Mouse (Mus musculus) monocyte, adult 2 months (primary cell): ENCODE measurements around the gene Krba1.

Source experiments
- DNase-seq, 2 experiments: peaks; one replicate each; pipeline ENCODE4 v3.0.0; 2022; ENCODE audit warnings: low spot score in 2 of 2, low read depth in 1 of 2

Gene Krba1

GRCm38 (mm10) chr6:48395105-48396007, at the start of gene Krba1:
TSS of gene Krba1 (plus strand) at chr6:48395586.
- DNase-seq: peak in 1 of 2 experiments; percentile 14

DNA sequence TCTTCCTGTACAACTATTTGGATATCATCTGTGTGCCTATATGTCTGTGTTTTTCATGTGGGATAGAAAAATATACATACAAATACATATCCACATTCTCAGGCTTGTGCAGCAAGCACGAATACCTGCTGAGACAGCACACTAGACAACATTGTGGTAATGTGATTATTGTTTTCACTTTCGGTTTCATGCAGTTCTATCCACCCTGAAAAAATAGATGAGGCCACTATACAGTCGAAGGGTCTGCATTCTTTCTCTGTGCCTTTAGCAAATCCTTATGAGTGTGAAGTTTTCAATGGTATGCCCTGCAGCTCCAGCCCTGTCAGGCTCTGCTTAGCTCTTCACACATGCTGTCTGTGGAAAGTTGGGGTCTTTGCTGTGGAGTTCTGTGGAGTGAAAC, 36.5 kb upstream of the Krba1 start:
- DNase-seq: no peak

DNA sequence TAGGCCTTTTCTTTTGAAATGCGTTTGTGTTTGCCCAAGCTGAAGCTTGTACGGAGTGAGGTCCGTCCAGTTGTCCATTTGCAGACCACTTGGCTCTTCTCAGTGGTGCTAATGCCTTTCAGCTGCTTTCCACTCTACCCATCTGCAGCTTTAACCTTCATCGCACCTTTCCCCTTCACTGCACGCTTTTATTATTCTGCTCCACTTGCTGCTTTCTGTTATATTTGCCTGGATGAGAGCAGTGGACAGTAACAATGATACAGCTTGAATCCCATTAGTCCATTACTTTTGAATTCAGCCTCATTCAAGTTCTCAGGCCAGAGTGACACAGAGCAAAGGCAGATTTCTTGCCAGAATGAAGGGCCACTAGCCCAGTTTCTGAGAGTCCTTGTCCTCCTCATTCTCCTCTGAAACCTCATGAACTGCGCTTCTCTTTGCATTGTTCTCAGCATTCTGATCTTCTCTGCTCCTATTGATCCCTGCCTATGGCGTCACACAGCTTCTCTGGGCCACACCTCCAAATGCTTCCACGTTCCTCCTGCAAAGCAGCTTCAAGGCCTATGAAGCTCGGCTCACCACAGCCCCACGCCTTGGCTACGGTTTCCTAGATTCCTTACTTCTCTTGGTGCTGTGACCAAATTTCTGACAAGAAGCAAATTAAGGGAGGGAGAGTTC, 28.9 kb upstream of the Krba1 start:
- DNase-seq: no peak

GRCm38 (mm10) chr6:48388221-48388620, 7.2 kb upstream of the Krba1 start:
- no peak for DNase-seq

DNA sequence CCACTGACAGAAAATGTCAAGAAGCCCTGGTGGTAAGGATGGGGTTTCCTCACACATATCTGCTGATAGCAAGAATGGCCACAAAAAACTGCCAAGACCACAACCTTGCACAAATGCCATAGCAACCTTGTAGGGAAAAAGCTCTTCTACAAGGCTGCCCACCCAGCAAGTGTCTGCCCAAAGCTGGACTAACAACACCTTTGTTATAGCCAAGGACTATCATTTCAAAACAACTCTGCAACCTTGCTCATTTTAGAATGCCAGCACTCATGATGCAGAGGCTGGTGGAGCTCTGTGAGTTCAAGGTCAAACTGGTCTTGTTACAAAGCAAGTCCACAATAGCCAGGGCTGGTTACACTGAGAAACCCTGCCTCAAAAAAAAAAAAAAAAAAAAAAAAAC, 1.6 kb upstream of the Krba1 start:
- DNase-seq: no peak

GRCm38 (mm10) chr6:48396008-48396595, 716 bp downstream of the Krba1 start:
- no peak for DNase-seq

DNA sequence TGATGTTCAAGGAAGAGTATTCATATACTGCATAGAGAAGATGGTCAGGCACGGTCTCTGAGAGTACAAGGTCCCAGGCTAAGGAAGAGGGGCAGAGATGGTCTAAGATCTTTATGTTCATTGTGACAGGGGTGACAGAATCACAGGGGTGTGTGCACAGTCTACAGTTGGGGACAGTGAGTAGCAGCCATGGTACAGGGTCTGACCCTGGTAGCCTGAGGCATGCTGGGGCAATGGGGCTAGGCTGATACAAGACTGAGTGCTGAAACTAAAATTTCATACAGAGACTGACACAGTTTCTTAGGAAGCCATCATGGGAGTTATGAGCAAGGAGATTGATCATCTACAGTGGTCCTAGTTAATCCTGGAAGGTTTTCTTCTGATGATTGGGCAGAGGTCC, 1.3 kb downstream of the Krba1 start:
- DNase-seq: no peak

DNA sequence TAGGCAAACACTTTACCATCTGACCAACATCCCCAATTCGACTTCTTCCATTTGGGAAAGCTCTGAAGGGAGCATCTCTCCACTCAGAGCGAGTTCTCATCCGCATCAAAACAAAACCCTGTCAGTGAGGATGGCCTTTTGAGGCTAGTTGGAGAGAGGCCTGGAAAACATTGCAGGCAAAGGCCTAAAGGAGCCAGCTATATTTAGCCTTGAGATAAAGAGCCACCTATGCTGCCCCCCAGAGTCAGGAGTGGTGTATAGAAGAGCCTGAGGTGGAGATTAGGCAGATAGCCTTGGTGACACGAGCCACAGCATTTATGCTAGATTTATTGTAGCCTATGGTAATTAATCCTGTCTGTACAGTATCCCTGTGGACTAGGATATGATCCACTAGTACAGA, 1.9 kb downstream of the Krba1 start:
- DNase-seq: no peak

- no peak for DNase-seq
Observed at GRCm38 (mm10) chr6:48399906-48400305, 4.5 kb downstream of the Krba1 start.

- DNase-seq: no peak
Observed at GRCm38 (mm10) chr6:48404071-48404470, 8.7 kb downstream of the Krba1 start.

DNA sequence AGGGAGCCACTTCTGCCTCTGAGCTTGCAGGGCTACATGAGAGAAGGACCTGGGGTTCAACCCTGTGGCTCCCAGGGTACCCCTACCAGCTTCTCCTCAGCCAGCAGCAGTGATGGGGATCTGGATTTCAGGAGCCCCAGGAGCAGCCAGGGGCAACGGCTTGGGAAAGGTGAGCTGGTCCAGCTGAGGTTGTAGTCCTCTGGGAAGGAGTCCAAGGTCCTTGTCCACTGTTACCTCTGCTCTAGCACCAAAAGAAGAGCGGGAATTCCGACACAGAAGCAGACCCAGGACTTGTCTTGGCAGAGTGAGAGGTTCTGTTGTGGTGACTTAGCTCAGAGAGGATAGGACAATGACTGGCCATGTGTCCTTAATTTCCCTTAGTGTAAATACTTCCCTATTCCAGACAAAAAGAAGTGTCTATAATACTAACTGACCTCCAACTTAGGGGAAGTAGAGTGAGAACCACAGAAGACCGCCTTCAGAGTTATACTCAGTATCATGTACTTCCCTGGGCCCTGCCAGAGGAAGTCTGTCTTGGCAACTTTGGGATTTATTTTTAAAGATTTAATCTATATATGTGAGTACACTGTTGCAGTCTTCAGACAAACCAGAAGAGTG, 14.4 kb downstream of the Krba1 start:
- no peak for DNase-seq

DNA sequence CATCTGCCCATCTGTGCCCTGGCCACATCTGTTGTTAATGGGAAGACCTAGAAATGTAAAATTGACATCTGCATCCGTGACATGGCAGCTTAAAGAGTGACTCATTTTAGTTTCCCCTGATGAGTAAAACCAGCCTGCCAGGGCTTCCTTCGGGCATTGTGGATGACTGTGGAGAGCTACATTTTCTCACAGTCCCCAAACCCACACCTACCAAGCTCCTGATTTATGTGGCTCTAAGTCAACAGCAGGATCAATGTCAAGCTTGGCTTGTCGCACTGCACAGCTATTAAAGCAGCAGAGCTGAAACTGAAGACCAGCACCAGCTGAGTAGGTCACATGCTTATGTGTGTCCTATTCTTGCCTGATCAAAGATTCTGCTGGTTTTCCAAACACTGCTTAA, 15.2 kb downstream of the Krba1 start:
- DNase-seq: no peak

DNA sequence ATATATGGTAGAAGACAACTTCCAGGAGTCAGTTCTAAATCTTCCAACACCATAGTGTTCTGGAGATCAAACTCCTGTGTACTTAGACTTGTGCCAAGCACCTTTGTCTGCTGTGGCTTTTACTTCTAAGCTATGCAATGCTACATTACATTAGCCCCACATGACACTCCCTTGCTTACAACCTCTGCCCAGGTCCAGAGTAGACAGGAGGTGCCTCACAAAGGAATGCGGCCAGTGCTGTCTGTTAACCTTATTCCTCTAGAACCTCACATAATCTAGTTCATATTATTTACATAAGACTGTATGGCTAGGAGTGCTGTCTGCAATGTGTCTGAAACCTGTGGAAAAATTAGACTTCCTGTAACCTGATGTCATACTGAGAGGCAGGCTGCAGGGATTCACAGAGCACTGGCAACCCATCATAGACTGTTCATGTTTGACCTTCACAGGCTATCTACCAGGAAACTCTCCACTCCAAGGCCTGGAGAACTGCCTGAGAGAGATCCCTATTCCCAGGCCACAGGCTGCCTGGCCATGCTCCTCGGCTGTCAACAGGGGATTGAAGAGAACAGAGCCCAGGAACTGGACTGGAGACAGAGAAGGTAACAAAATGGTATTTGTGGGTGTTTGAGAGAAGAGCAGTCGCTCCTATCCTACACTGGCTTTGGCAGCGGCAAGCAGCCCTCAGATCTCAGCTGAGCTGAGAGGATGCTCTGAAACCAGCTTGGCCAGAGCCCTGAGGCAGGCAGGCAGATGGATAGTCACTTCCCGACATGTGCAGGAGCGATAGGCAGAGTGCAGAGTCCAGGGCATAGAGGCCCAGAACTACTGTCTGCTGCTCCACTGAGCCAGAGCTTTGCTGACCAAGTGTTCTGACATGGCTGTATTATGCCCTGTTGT, 16.1 kb downstream of the Krba1 start:
- DNase-seq: no peak

DNA sequence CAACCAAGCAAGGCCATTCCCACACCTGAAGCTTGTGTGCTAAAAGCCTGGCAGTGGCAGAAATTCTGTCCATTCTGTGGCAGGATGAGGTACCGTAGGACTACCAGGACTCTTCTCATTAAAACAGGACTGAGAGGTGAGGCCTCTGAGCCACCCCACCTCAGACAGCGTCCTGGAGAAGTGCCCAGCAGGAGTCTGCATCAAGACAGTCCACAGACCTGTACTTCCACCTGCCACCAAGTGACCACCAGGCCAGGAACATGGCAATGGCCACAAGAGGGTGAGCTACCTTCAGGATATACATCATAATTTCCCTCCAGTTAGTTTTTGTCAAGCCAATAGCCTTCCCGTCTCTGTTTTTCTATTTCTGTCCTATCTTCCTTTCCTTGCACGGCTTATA, 16.8 kb downstream of the Krba1 start:
- no peak for DNase-seq

DNA sequence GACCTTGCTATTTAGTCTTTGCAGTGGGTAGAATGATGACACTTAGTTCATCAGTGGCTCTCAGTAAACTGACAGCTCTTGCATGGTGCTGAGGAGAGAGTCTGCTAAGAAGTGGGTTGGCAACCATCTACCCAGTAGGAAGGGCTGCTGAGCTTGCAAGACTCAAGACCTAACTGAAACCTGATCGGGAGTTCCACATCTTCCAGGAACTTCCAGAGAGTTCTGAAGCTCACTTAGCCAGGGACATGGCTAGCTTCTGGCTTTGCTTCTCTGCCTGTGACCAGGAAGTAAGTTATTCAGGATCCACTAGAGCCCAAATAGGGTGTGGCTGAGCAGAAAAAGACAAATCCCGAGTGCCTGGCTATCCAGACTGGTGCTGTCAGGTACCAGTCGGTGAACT, 17.3 kb downstream of the Krba1 start:
- DNase-seq: no peak

DNA sequence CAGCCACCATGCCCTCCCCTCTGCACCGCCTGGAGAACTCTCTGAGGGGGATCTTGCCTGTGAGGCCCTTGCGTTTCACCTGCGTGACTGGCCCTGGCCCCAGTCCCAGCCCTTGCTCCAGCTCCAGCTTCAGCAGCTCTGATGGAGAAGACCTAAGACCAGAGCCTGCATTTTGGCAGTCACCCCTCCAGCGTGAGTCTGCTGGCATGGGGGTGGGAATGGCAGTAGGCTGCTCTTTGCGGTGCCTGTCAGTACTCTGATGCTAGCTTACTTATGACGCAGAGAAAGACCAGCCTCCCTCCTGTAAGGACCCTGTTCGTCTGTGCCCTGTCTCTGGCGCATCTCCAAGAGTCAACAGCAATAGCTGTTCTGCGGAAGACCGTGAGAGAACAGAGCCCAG, 17.7 kb downstream of the Krba1 start:
- no peak for DNase-seq

GRCm38 (mm10) chr6:48414886-48415285, 19.5 kb downstream of the Krba1 start:
- DNase-seq: no peak

- DNase-seq: no peak
Observed at GRCm38 (mm10) chr6:48415636-48416035, 20.2 kb downstream of the Krba1 start.

DNA sequence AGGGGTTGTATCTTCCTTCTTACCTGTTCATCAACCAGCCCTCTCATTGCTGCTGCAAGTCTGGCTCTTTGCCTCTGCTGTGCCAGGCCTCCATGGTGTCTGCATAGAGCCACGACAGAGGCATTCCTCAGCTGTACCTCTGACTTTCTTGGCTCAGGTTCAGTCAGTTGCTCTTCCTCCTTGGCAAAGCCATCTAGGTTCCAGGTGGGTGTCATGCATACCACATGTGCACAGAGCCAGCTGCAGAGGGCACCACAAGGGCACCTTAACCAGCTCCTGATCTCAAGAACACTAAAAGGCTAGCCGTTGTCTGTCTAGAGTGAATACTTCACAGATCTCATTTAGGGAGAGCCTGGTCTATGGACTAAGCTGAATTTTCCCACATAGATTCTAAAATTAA, 21.1 kb downstream of the Krba1 start:
- no peak for DNase-seq

DNA sequence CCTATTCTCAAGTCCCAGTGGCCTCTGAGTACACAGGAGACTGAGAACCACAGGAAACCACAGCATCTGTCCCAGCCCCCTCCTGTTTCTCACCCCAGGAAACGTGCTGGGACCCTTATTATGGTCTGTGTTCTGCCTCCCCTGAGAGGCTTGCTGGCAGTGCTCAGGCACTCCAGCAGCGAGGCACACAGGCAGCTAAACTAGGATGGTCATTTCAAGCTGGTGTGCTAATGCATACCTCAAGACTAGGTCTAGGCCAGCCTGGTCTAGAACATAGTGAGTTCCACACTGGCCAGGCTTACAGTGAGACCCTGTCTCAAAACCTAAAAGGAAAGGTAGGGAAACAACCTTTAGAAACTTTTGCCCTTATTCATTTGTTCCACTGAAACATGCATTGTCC, 25.3 kb downstream of the Krba1 start:
- no peak for DNase-seq

DNA sequence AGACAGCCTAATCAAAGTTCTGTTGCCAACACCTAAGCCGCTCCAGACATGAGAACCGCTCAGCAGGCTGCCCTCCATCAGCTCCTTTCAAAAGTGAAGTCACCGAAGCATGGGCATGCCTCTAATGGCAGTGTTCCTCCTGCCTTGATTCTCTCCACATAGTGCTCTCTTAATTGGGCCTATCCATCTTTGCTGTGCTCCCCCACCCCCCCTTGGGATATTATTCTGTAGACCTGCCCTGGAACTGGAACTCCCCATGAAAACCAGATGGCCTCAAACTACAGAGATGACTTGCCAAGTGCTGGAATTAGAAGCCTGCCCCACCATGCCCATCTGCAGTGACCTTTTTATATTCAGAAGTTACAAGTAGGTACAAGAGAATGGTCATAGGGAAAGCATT, 27.9 kb downstream of the Krba1 start:
- DNase-seq: no peak
